Mouse (Mus musculus): ENCODE results near the gene Idnk. TPM values are rescaled to one million over a fixed set of nuclear protein-coding genes. Genes with fewer than 3 reads are reported as not detected.
A peak's percentile ranks its signal among the peaks of the same experiment; 100 is the strongest.

Gene Idnk
- polyA plus RNA-seq, 1 experiment from 2014 or later, result 38.2 TPM

GRCm38 (mm10) chr13:58206084-58206483 lies 48.6 kb downstream of the Idnk start:
- H3K36me3 ChIP-seq (ENCODE audit: control insufficient read depth, insufficient read depth, low read length), result 0 out of 2 replicates have a peak, but pooled peaks cover 3% of the 10 kb centered on the region
- WGBS, result 84% methylated on average over 4 of the region's 4 CpGs
- ATAC-seq (ENCODE audit: insufficient number of reproducible peaks, insufficient read depth, low FRiP score, low read depth), result no peak
- H3K9ac ChIP-seq (ENCODE audit: low read length), result no peak overlapping the region
- H3K4me3 ChIP-seq (ENCODE audit: control insufficient read depth in 1 of 2, insufficient read depth in 1 of 2, low read depth in 1 of 2, low read length in 2 of 2), result no peak overlapping the region
- H3K4me1 ChIP-seq (ENCODE audit: control insufficient read depth in 2 of 2, insufficient read depth in 2 of 2, low read length in 2 of 2), result peaks cover 0 to 14% of the 10 kb centered on the region in 2 experiments; a peak in 2 of 4 replicates
- no peak overlapping the region for H3K4me2 ChIP-seq (ENCODE audit: low read length)
- H3K27me3 ChIP-seq (ENCODE audit: control insufficient read depth, insufficient read depth, low read length), result no peaks in the 10 kb centered on the region
- H3K27ac ChIP-seq (replicated peaks in 1 of 2; ENCODE audit: control insufficient read depth in 1 of 2, insufficient read depth in 1 of 2, low read depth in 2 of 2, low read length in 2 of 2), result no peak overlapping the region
- no peaks in the 10 kb centered on the region for H3K9me3 ChIP-seq (ENCODE audit: control insufficient read depth, low read length)

GRCm38 (mm10) chr13:58210441-58210840 lies 53.0 kb downstream of the Idnk start:
- Histone ChIP-seq H3K4me1 (ENCODE audit: control insufficient read depth in 2 of 2, insufficient read depth in 2 of 2, low read length in 2 of 2) (peaks cover 3 to 37% of the 10 kb centered on the region in 2 experiments), H3K36me3 (ENCODE audit: control insufficient read depth, insufficient read depth, low read length) (0 out of 2 replicates have a peak, but pooled peaks cover 3% of the 10 kb centered on the region), H3K4me3 (ENCODE audit: control insufficient read depth in 1 of 2, insufficient read depth in 1 of 2, low read depth in 1 of 2, low read length in 2 of 2) (no peak overlapping the region), H3K27me3 (ENCODE audit: control insufficient read depth, insufficient read depth, low read length) (no peaks in the 10 kb centered on the region), H3K4me2 (ENCODE audit: low read length) (no peak overlapping the region), H3K27ac (replicated peaks in 1 of 2; ENCODE audit: control insufficient read depth in 1 of 2, insufficient read depth in 1 of 2, low read depth in 2 of 2, low read length in 2 of 2) (no peak overlapping the region), H3K9me3 (ENCODE audit: control insufficient read depth, low read length) (no peaks in the 10 kb centered on the region), H3K9ac (ENCODE audit: low read length) (no peak overlapping the region)
- no peak for ATAC-seq (ENCODE audit: insufficient number of reproducible peaks, insufficient read depth, low FRiP score, low read depth)
- WGBS, result 65% methylated on average over 5 of the region's 5 CpGs

GRCm38 (mm10) chr13:58212530-58212929 lies 55.1 kb downstream of the Idnk start:
- WGBS, result 55% methylated on average over 2 of the region's 2 CpGs
- ATAC-seq (ENCODE audit: insufficient number of reproducible peaks, insufficient read depth, low FRiP score, low read depth), result no peak
- no peaks in the 10 kb centered on the region for H3K9me3 ChIP-seq (ENCODE audit: control insufficient read depth, low read length)
- H3K4me3 ChIP-seq (ENCODE audit: control insufficient read depth in 1 of 2, insufficient read depth in 1 of 2, low read depth in 1 of 2, low read length in 2 of 2), result no peak overlapping the region
- H3K9ac ChIP-seq (ENCODE audit: low read length), result no peak overlapping the region
- H3K27ac ChIP-seq (replicated peaks in 1 of 2; ENCODE audit: control insufficient read depth in 1 of 2, insufficient read depth in 1 of 2, low read depth in 2 of 2, low read length in 2 of 2), result no peak overlapping the region
- H3K4me2 ChIP-seq (ENCODE audit: low read length), result no peak overlapping the region
- peaks cover 5 to 32% of the 10 kb centered on the region in 2 experiments for H3K4me1 ChIP-seq (ENCODE audit: control insufficient read depth in 2 of 2, insufficient read depth in 2 of 2, low read length in 2 of 2)
- H3K36me3 ChIP-seq (ENCODE audit: control insufficient read depth, insufficient read depth, low read length), result no peaks in the 10 kb centered on the region
- H3K27me3 ChIP-seq (ENCODE audit: control insufficient read depth, insufficient read depth, low read length), result no peaks in the 10 kb centered on the region

- no peak for ATAC-seq (ENCODE audit: insufficient number of reproducible peaks, insufficient read depth, low FRiP score, low read depth)
- Histone ChIP-seq H3K4me1 (ENCODE audit: control insufficient read depth in 2 of 2, insufficient read depth in 2 of 2, low read length in 2 of 2) (peaks cover 5 to 32% of the 10 kb centered on the region in 2 experiments), H3K4me3 (ENCODE audit: control insufficient read depth in 1 of 2, insufficient read depth in 1 of 2, low read depth in 1 of 2, low read length in 2 of 2) (peak overlapping the region in 1 of 2 experiments; percentile 99; a peak in 1 of 4 replicates), H3K9ac (ENCODE audit: low read length) (peak overlapping the region; percentile 98; the same call in 1 of the 2 replicates), H3K36me3 (ENCODE audit: control insufficient read depth, insufficient read depth, low read length) (no peaks in the 10 kb centered on the region), H3K27ac (replicated peaks in 1 of 2; ENCODE audit: control insufficient read depth in 1 of 2, insufficient read depth in 1 of 2, low read depth in 2 of 2, low read length in 2 of 2) (no peak overlapping the region), H3K4me2 (ENCODE audit: low read length) (peak overlapping the region; percentile 85), H3K9me3 (ENCODE audit: control insufficient read depth, low read length) (no peaks in the 10 kb centered on the region), H3K27me3 (ENCODE audit: control insufficient read depth, insufficient read depth, low read length) (no peaks in the 10 kb centered on the region)
- 49% methylated on average over 8 of the region's 8 CpGs for WGBS
These were observed 56.4 kb downstream of the Idnk start for GRCm38 (mm10) chr13:58213801-58214200.

Other genes starting within 250 kb of the Idnk start
- 0.59 and 0.70 TPM in 2 replicates for gene Spock1, start 249.3 kb upstream of the Idnk start, polyA plus RNA-seq (2014; fragmentation: Nextera tagmentation; extraction: Ambion mirVana)
- gene Klhl3, start 44.1 kb upstream of the Idnk start, polyA plus RNA-seq (2014; fragmentation: Nextera tagmentation; extraction: Ambion mirVana), result 6.9 and 7.0 TPM in 2 replicates
- 23.7 and 26.4 TPM in 2 replicates for gene Hnrnpa0, start 29.1 kb upstream of the Idnk start, polyA plus RNA-seq (2014; fragmentation: Nextera tagmentation; extraction: Ambion mirVana)
- gene Ubqln1, start 58.0 kb downstream of the Idnk start, polyA plus RNA-seq (2014; fragmentation: Nextera tagmentation; extraction: Ambion mirVana), result 66.6 and 67.2 TPM in 2 replicates
- gene Gkap1, start 118.0 kb downstream of the Idnk start, polyA plus RNA-seq (2014; fragmentation: Nextera tagmentation; extraction: Ambion mirVana), result 32.1 and 34.1 TPM in 2 replicates
- gene Kif27, start 201.5 kb downstream of the Idnk start, polyA plus RNA-seq (2014; fragmentation: Nextera tagmentation; extraction: Ambion mirVana), result 0.12 and 0.82 TPM in 2 replicates
- gene 2210016F16Rik, start 227.6 kb downstream of the Idnk start, polyA plus RNA-seq (2014; fragmentation: Nextera tagmentation; extraction: Ambion mirVana), result 32.1 and 33.6 TPM in 2 replicates
- gene Rmi1, start 244.6 kb downstream of the Idnk start, polyA plus RNA-seq (2014; fragmentation: Nextera tagmentation; extraction: Ambion mirVana), result 20.3 and 20.6 TPM in 2 replicates
- gene Hnrnpk, start 245.7 kb downstream of the Idnk start, polyA plus RNA-seq (2014; fragmentation: Nextera tagmentation; extraction: Ambion mirVana), result 919 and 965 TPM in 2 replicates

All from heart, embryonic 14.5 days (tissue).